Mouse (Mus musculus) erythroblast, embryonic 14.5 days (primary cell): Measurements from ENCODE around the gene Tnni3k.

Experiments
- GATA1 ChIP-seq: IDR thresholded peaks from 2 replicates; pipeline ENCODE4 v1.6.1; 2012; ENCODE audit warnings: low read length, inconsistent platforms, mixed read lengths
- TAL1 ChIP-seq: IDR thresholded peaks from 3 replicates; pipeline ENCODE4 v1.6.1; 2012; ENCODE audit warnings: low read length, inconsistent platforms, mixed read lengths

- no peak for TF ChIP-seq GATA1
- no peak for TF ChIP-seq TAL1
Measured at GRCm38 (mm10) chr3:154885452-154885851, 169.8 kb downstream of the Tnni3k start.
